ENCODE assay signal across 24 mouse cellular contexts in the genomic region with DNA sequence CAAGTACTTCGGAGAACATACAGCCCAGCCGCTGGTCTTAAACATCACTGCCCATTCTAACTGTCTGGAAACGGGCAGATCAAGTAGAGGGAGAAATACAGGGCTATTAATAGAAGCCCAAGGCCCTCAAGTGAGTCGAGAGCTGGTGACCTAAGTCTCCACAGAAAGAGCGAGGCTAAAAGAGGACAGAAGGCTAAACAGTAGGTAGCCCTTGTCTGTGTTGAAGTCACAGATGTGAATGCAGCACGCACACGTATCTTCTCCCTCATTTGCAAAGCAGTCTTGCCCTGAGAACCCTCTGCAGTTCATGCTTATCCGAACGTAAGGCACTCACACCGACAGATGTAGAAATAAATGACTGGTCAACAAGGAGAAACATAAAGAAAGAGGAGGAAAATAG. TPM values are rescaled to one million over a fixed set of nuclear protein-coding genes. Genes with fewer than 3 reads are reported as not detected.
DNase-seq lines count a peak whose midpoint lies in the region; ATAC-seq and TF ChIP-seq lines count a peak whose summit lies in the region.
"Had no signal": no experiment of that assay in that cellular context is flagged by ENCODE, and none has a peak within 500 bp of the region (broad histone marks: within the 10 kb centered on the region; RNA-seq: fewer than 3 reads in every experiment).

No protein-coding gene starts in this region.

- TF ChIP-seq EP300 in liver, postnatal 0 days (IDR thresholded peaks at IDR 0.05; ENCODE audit: low read depth), result no peak
- TF ChIP-seq EP300 in heart, postnatal 0 days (IDR thresholded peaks at IDR 0.05; ENCODE audit: low read depth), result no peak

- no peak for ATAC-seq in liver, postnatal 0 days
- ATAC-seq in liver, embryonic 12.5 days, result no peak
- peak; percentile 52 for ATAC-seq in heart, postnatal 0 days (ENCODE audit: insufficient read depth, low read depth)
- ATAC-seq in hindbrain, postnatal 0 days, result no peak
- ATAC-seq in kidney, embryonic 14.5 days (ENCODE audit: low FRiP score, low TSS enrichment), result no peak
- ATAC-seq: activated CD4-positive, CD25-positive, alpha-beta regulatory T cell, adult 4 months; midbrain, embryonic 13.5 days had no signal

- H3K4me3 ChIP-seq in liver, postnatal 0 days (ENCODE audit: low read depth, low read length), result no peak overlapping the region
- no peak overlapping the region for H3K4me3 ChIP-seq in liver, embryonic 12.5 days
- no peak overlapping the region for H3K4me3 ChIP-seq in bone marrow, adult 2 months (replicated peaks; ENCODE audit: control insufficient read depth, low read depth, low read length)
- no peak overlapping the region for H3K4me3 ChIP-seq in heart, postnatal 0 days (ENCODE audit: low read depth, low read length)
- H3K4me3 ChIP-seq in hindbrain, postnatal 0 days (ENCODE audit: low read length), result no peak overlapping the region
- no peak overlapping the region for H3K4me3 ChIP-seq in kidney, embryonic 14.5 days (ENCODE audit: low read length)
- H3K4me3 ChIP-seq: embryonic facial prominence, embryonic 15.5 days; forebrain, embryonic 12.5 days; hindbrain, embryonic 15.5 days; midbrain, embryonic 13.5 days; myocyte had no signal

- H3K27me3 ChIP-seq in liver, postnatal 0 days (ENCODE audit: insufficient read depth, low read length), result no peaks in the 10 kb centered on the region
- H3K27me3 ChIP-seq in liver, embryonic 12.5 days (replicated peaks), result peaks cover 24% of the 10 kb centered on the region; the same call in 1 of the 2 replicates
- no peaks in the 10 kb centered on the region for H3K27me3 ChIP-seq in heart, postnatal 0 days (ENCODE audit: control insufficient read depth, insufficient read depth, low read length)
- no peaks in the 10 kb centered on the region for H3K27me3 ChIP-seq in hindbrain, postnatal 0 days (ENCODE audit: insufficient read depth, low read length)
- H3K27me3 ChIP-seq in kidney, embryonic 14.5 days (ENCODE audit: control insufficient read depth, insufficient read depth, low read length), result no peaks in the 10 kb centered on the region
- H3K27me3 ChIP-seq: embryonic facial prominence, embryonic 15.5 days; forebrain, embryonic 12.5 days; hindbrain, embryonic 15.5 days; midbrain, embryonic 13.5 days had no signal

- H3K27ac ChIP-seq in liver, postnatal 0 days (ENCODE audit: low read depth), result peak overlapping the region; percentile 63
- H3K27ac ChIP-seq in liver, embryonic 12.5 days, result no peak overlapping the region
- H3K27ac ChIP-seq in bone marrow, adult 2 months (ENCODE audit: control insufficient read depth, insufficient read depth, low read depth, low read length, poor library complexity), result peak overlapping the region; percentile 59
- H3K27ac ChIP-seq in heart, postnatal 0 days (ENCODE audit: low read depth), result peak overlapping the region; percentile 86
- no peak overlapping the region for H3K27ac ChIP-seq in hindbrain, postnatal 0 days
- no peak overlapping the region for H3K27ac ChIP-seq in kidney, embryonic 14.5 days (ENCODE audit: low read depth, low read length)
- H3K27ac ChIP-seq: embryonic facial prominence, embryonic 15.5 days; forebrain, embryonic 12.5 days; hindbrain, embryonic 15.5 days; midbrain, embryonic 13.5 days had no signal

- no peak for DNase-seq in liver, postnatal 0 days
- DNase-seq in B cell, adult 2 months, result peak; percentile 27 to 43
- DNase-seq in heart, postnatal 0 days (ENCODE audit: low spot score), result peak; percentile 58
- DNase-seq in hindbrain, postnatal 0 days (ENCODE audit: low spot score), result no peak
- DNase-seq: cerebellum, adult 11-12 months; kidney, adult 8-10 months; kidney, postnatal 4 days; liver; right cerebral cortex, adult 18-20 months had no signal

- no peak for TF ChIP-seq CTCF in liver, postnatal 0 days (IDR thresholded peaks at IDR 0.05; ENCODE audit: low read depth)
- TF ChIP-seq CTCF in bone marrow, adult 2 months (IDR thresholded peaks at IDR 0.05; ENCODE audit: control insufficient read depth, insufficient read depth, low read length), result no peak
- no peak for TF ChIP-seq CTCF in heart, postnatal 0 days (IDR thresholded peaks at IDR 0.05; ENCODE audit: low read depth)
- TF ChIP-seq CTCF in hindbrain, postnatal 0 days (IDR thresholded peaks at IDR 0.05; ENCODE audit: low read depth), result no peak

- no peaks in the 10 kb centered on the region for H3K9me3 ChIP-seq in liver, postnatal 0 days (ENCODE audit: low read length)
- no peaks in the 10 kb centered on the region for H3K9me3 ChIP-seq in liver, embryonic 12.5 days (replicated peaks)
- H3K9me3 ChIP-seq in heart, postnatal 0 days (replicated peaks; ENCODE audit: control insufficient read depth, low read length), result no peaks in the 10 kb centered on the region
- no peaks in the 10 kb centered on the region for H3K9me3 ChIP-seq in hindbrain, postnatal 0 days (ENCODE audit: low read length)
- H3K9me3 ChIP-seq in kidney, embryonic 14.5 days (ENCODE audit: control insufficient read depth, low read length), result no peaks in the 10 kb centered on the region
- H3K9me3 ChIP-seq: embryonic facial prominence, embryonic 15.5 days; forebrain, embryonic 12.5 days; hindbrain, embryonic 15.5 days; midbrain, embryonic 13.5 days had no signal

- 63% methylated on average over 10 of the region's 10 CpGs for WGBS in liver, postnatal 0 days (ENCODE audit: insufficient replicate concordance)
- 75% methylated on average over 10 of the region's 10 CpGs for WGBS in liver, embryonic 12.5 days (ENCODE audit: insufficient replicate concordance)
- 37% methylated on average over 10 of the region's 10 CpGs for WGBS in bone marrow, adult 2 months
- 40% methylated on average over 10 of the region's 10 CpGs for WGBS in heart, postnatal 0 days
- 78% methylated on average over 10 of the region's 10 CpGs for WGBS in hindbrain, postnatal 0 days
- WGBS in kidney, embryonic 14.5 days, result 89% methylated on average over 10 of the region's 10 CpGs

- peaks cover 44% of the 10 kb centered on the region for H3K4me1 ChIP-seq in liver, postnatal 0 days (ENCODE audit: insufficient read depth)
- peaks cover 26% of the 10 kb centered on the region for H3K4me1 ChIP-seq in liver, embryonic 12.5 days
- H3K4me1 ChIP-seq in bone marrow, adult 2 months (ENCODE audit: control insufficient read depth, insufficient read depth, low read length), result peaks cover 8% of the 10 kb centered on the region
- H3K4me1 ChIP-seq in heart, postnatal 0 days (ENCODE audit: control insufficient read depth, insufficient read depth), result peaks cover 46% of the 10 kb centered on the region
- H3K4me1 ChIP-seq in hindbrain, postnatal 0 days (ENCODE audit: insufficient read depth, low read length), result peaks cover 12% of the 10 kb centered on the region; the same call in 1 of the 2 replicates
- peaks cover 8% of the 10 kb centered on the region for H3K4me1 ChIP-seq in kidney, embryonic 14.5 days (ENCODE audit: control insufficient read depth, insufficient read depth, low read length)

- H3K36me3 ChIP-seq in liver, postnatal 0 days (replicated peaks; ENCODE audit: insufficient read depth, low read length), result peaks cover 11% of the 10 kb centered on the region; the same call in 1 of the 2 replicates
- no peaks in the 10 kb centered on the region for H3K36me3 ChIP-seq in liver, embryonic 12.5 days
- no peaks in the 10 kb centered on the region for H3K36me3 ChIP-seq in heart, postnatal 0 days (replicated peaks; ENCODE audit: control insufficient read depth, insufficient read depth, low read length)
- H3K36me3 ChIP-seq in hindbrain, postnatal 0 days (ENCODE audit: insufficient read depth, low read length), result no peaks in the 10 kb centered on the region
- no peaks in the 10 kb centered on the region for H3K36me3 ChIP-seq in kidney, embryonic 14.5 days (ENCODE audit: control insufficient read depth, insufficient read depth, low read length)
- H3K36me3 ChIP-seq: embryonic facial prominence, embryonic 15.5 days; forebrain, embryonic 12.5 days; hindbrain, embryonic 15.5 days had no signal

- no peak for TF ChIP-seq POLR2A in bone marrow, adult 2 months (IDR thresholded peaks at IDR 0.05; ENCODE audit: borderline replicate concordance, control insufficient read depth, low read depth, low read length)

- no peak overlapping the region for H3K4me2 ChIP-seq in liver, postnatal 0 days (ENCODE audit: low read depth, low read length)
- H3K4me2 ChIP-seq in liver, embryonic 12.5 days, result no peak overlapping the region
- H3K4me2 ChIP-seq in heart, postnatal 0 days (ENCODE audit: low read depth, low read length), result peak overlapping the region; percentile 22
- no peak overlapping the region for H3K4me2 ChIP-seq in hindbrain, postnatal 0 days (ENCODE audit: low read depth, low read length)
- H3K4me2 ChIP-seq in kidney, embryonic 14.5 days (replicated peaks; ENCODE audit: low read depth, low read length), result no peak overlapping the region
- H3K4me2 ChIP-seq: embryonic facial prominence, embryonic 15.5 days; forebrain, embryonic 12.5 days; hindbrain, embryonic 15.5 days; midbrain, embryonic 13.5 days had no signal

- H3K9ac ChIP-seq in liver, postnatal 0 days (replicated peaks), result peak overlapping the region; percentile 16
- no peak overlapping the region for H3K9ac ChIP-seq in liver, embryonic 12.5 days
- no peak overlapping the region for H3K9ac ChIP-seq in heart, postnatal 0 days (replicated peaks; ENCODE audit: low read depth, low read length)
- no peak overlapping the region for H3K9ac ChIP-seq in hindbrain, postnatal 0 days (replicated peaks; ENCODE audit: low read length)
- H3K9ac ChIP-seq in kidney, embryonic 14.5 days (ENCODE audit: low read depth, low read length), result no peak overlapping the region
- H3K9ac ChIP-seq: embryonic facial prominence, embryonic 15.5 days; forebrain, embryonic 12.5 days; hindbrain, embryonic 15.5 days; midbrain, embryonic 13.5 days had no signal

RNA-seq across cellular contexts. Expression of a gene that starts 5.3 kb away (rescaled TPM):
- polyA plus RNA-seq in liver, postnatal 0 days (2015; fragmentation: Nextera tagmentation; extraction: Ambion mirVana), result 1.4 TPM in 1 of 2 replicates, not detected in the other
- polyA plus RNA-seq in liver, embryonic 12.5 days (2016; fragmentation: Nextera tagmentation; extraction: Ambion mirVana), result not detected in 2 replicates
- not detected in 2 replicates for polyA plus RNA-seq in bone marrow, adult 2 months (2011; ENCODE audit: insufficient read depth, insufficient read length, low replicate concordance, missing spikeins)
- not detected in 2 replicates for total RNA-seq in heart, postnatal 0 days (2014; rRNA removed; ENCODE audit: low replicate concordance)
- polyA plus RNA-seq in heart, postnatal 0 days (2015; fragmentation: Nextera tagmentation; extraction: Ambion mirVana), result not detected in 2 replicates
- not detected in 2 replicates for total RNA-seq in hindbrain, postnatal 0 days (2014; rRNA removed)
- polyA plus RNA-seq in hindbrain, postnatal 0 days (2015; fragmentation: Nextera tagmentation; extraction: Ambion mirVana), result not detected in 2 replicates
- polyA plus RNA-seq in kidney, embryonic 14.5 days (2014; fragmentation: Nextera tagmentation; extraction: Ambion mirVana), result not detected in 2 replicates
- total RNA-seq: adrenal gland, postnatal 4 days; layer of hippocampus, postnatal 14 days; left cerebral cortex, postnatal 25 days; neutrophil, adult 5-6 weeks had no signal
- polyA plus RNA-seq: activated CD4-positive, CD25-positive, alpha-beta regulatory T cell, adult 4 months; forebrain, embryonic 12.5 days; gonadal fat pad, adult 2 months; hindbrain, embryonic 15.5 days; lung, embryonic 16.5 days; midbrain, embryonic 13.5 days; myocyte had no signal

RNA-seq across cellular contexts. Expression of a gene that starts 49.6 kb away (rescaled TPM):
- polyA plus RNA-seq in liver, postnatal 0 days (2015; fragmentation: Nextera tagmentation; extraction: Ambion mirVana), result 87.0 and 91.0 TPM in 2 replicates
- 45.5 and 47.4 TPM in 2 replicates for polyA plus RNA-seq in liver, embryonic 12.5 days (2016; fragmentation: Nextera tagmentation; extraction: Ambion mirVana)
- polyA plus RNA-seq in bone marrow, adult 2 months (2011; ENCODE audit: insufficient read depth, insufficient read length, low replicate concordance, missing spikeins), result 58.2 and 62.7 TPM in 2 replicates
- total RNA-seq in heart, postnatal 0 days (2014; rRNA removed; ENCODE audit: low replicate concordance), result 122 and 156 TPM in 2 replicates
- polyA plus RNA-seq in heart, postnatal 0 days (2015; fragmentation: Nextera tagmentation; extraction: Ambion mirVana), result 190 and 200 TPM in 2 replicates
- 153 and 155 TPM in 2 replicates for total RNA-seq in hindbrain, postnatal 0 days (2014; rRNA removed)
- 200 and 229 TPM in 2 replicates for polyA plus RNA-seq in hindbrain, postnatal 0 days (2015; fragmentation: Nextera tagmentation; extraction: Ambion mirVana)
- polyA plus RNA-seq in kidney, embryonic 14.5 days (2014; fragmentation: Nextera tagmentation; extraction: Ambion mirVana), result 83.9 and 91.6 TPM in 2 replicates

RNA-seq across cellular contexts. Expression of a gene that starts 49.7 kb away (rescaled TPM):
- polyA plus RNA-seq in liver, postnatal 0 days (2015; fragmentation: Nextera tagmentation; extraction: Ambion mirVana), result 73.2 and 74.6 TPM in 2 replicates
- polyA plus RNA-seq in liver, embryonic 12.5 days (2016; fragmentation: Nextera tagmentation; extraction: Ambion mirVana), result 136 and 137 TPM in 2 replicates
- 81.6 and 126 TPM in 2 replicates for polyA plus RNA-seq in bone marrow, adult 2 months (2011; ENCODE audit: insufficient read depth, insufficient read length, low replicate concordance, missing spikeins)
- total RNA-seq in heart, postnatal 0 days (2014; rRNA removed; ENCODE audit: low replicate concordance), result 19.5 and 21.2 TPM in 2 replicates
- 125 and 132 TPM in 2 replicates for polyA plus RNA-seq in heart, postnatal 0 days (2015; fragmentation: Nextera tagmentation; extraction: Ambion mirVana)
- 36.5 and 41.9 TPM in 2 replicates for total RNA-seq in hindbrain, postnatal 0 days (2014; rRNA removed)
- polyA plus RNA-seq in hindbrain, postnatal 0 days (2015; fragmentation: Nextera tagmentation; extraction: Ambion mirVana), result 199 and 204 TPM in 2 replicates
- 154 and 186 TPM in 2 replicates for polyA plus RNA-seq in kidney, embryonic 14.5 days (2014; fragmentation: Nextera tagmentation; extraction: Ambion mirVana)

RNA-seq across cellular contexts. Expression of a gene that starts 51.6 kb away (rescaled TPM):
- 13.0 and 13.5 TPM in 2 replicates for polyA plus RNA-seq in liver, postnatal 0 days (2015; fragmentation: Nextera tagmentation; extraction: Ambion mirVana)
- 24.1 and 26.3 TPM in 2 replicates for polyA plus RNA-seq in liver, embryonic 12.5 days (2016; fragmentation: Nextera tagmentation; extraction: Ambion mirVana)
- 7.7 and 14.3 TPM in 2 replicates for polyA plus RNA-seq in bone marrow, adult 2 months (2011; ENCODE audit: insufficient read depth, insufficient read length, low replicate concordance, missing spikeins)
- 16.3 and 21.0 TPM in 2 replicates for total RNA-seq in heart, postnatal 0 days (2014; rRNA removed; ENCODE audit: low replicate concordance)
- 24.6 and 27.1 TPM in 2 replicates for polyA plus RNA-seq in heart, postnatal 0 days (2015; fragmentation: Nextera tagmentation; extraction: Ambion mirVana)
- 15.0 and 18.8 TPM in 2 replicates for total RNA-seq in hindbrain, postnatal 0 days (2014; rRNA removed)
- 30.7 and 32.1 TPM in 2 replicates for polyA plus RNA-seq in hindbrain, postnatal 0 days (2015; fragmentation: Nextera tagmentation; extraction: Ambion mirVana)
- 56.2 and 68.9 TPM in 2 replicates for polyA plus RNA-seq in kidney, embryonic 14.5 days (2014; fragmentation: Nextera tagmentation; extraction: Ambion mirVana)

Comparison
In these comparisons a context has a peak if more than half of its experiments do, and no peak if none do; other contexts are left out.
1. H3K27ac ChIP-seq: peak in liver, postnatal 0 days (single experiment), bone marrow, adult 2 months (single experiment) and heart, postnatal 0 days (single experiment); none in liver, embryonic 12.5 days (single experiment), hindbrain, postnatal 0 days (single experiment) and kidney, embryonic 14.5 days (single experiment).
2. DNase-seq: peak in B cell, adult 2 months (2 of 2) and heart, postnatal 0 days (single experiment); none in liver, postnatal 0 days (single experiment) and hindbrain, postnatal 0 days (single experiment).